Mouse (Mus musculus) kidney, postnatal 0 days (tissue): ENCODE results near the gene Ttyh2. TPM values are rescaled to one million over a fixed set of nuclear protein-coding genes. Genes with fewer than 3 reads are reported as not detected.

Experiments
- ATAC-seq: fragments of 200-750 bp; cut with Nextera tagmentation; replicated peaks from 2 replicates; pipeline ENCODE4 v1.8.0; 2017; ENCODE audit warnings: low read depth, moderate number of reproducible peaks, moderate TSS enrichment, moderate library complexity; ENCODE audit not compliant: low FRiP score
- DNase-seq: peaks from one replicate; pipeline ENCODE4 v3.0.0-alpha.2; 2016; ENCODE audit warnings: low spot score
- H3K27ac ChIP-seq: fragments of 300-500 bp; sonication (generic); 2 replicates; pipeline ENCODE4 v1.5.1; 2014; ENCODE audit warnings: mild to moderate bottlenecking
- H3K27me3 ChIP-seq: fragments of 300-500 bp; sonication (generic); 2 replicates; pipeline ENCODE4 v1.6.1; 2014; ENCODE audit warnings: low read length, mixed read lengths; ENCODE audit not compliant: insufficient read depth
- H3K36me3 ChIP-seq: fragments of 300-500 bp; sonication (generic); 2 replicates; pipeline ENCODE4 v1.6.1; 2014; ENCODE audit warnings: low read length, mixed read lengths; ENCODE audit not compliant: insufficient read depth
- H3K4me1 ChIP-seq: fragments of 300-500 bp; sonication (generic); replicated peaks from 2 replicates; pipeline ENCODE4 v1.6.1; 2014; ENCODE audit warnings: antibody characterized with exemption, low read length, mixed read lengths; ENCODE audit not compliant: insufficient read depth
- H3K4me2 ChIP-seq: fragments of 300-500 bp; sonication (generic); 2 replicates; pipeline ENCODE4 v1.6.1; 2014; ENCODE audit warnings: mild to moderate bottlenecking, low read length, moderate library complexity, mixed read lengths
- H3K4me3 ChIP-seq: fragments of 300-500 bp; sonication (generic); replicated peaks from 2 replicates; pipeline ENCODE4 v1.5.1; 2014; ENCODE audit warnings: low read depth, low read length
- H3K9ac ChIP-seq: fragments of 300-500 bp; sonication (generic); 2 replicates; pipeline ENCODE4 v1.6.1; 2014; ENCODE audit warnings: low read depth, low read length
- H3K9me3 ChIP-seq: fragments of 300-500 bp; sonication (generic); replicated peaks from 2 replicates; pipeline ENCODE4 v1.6.1; 2016; ENCODE audit warnings: low read length, inconsistent platforms, mixed read lengths
- CTCF ChIP-seq: IDR thresholded peaks from 2 replicates; pipeline ENCODE4 v1.5.1; 2016; ENCODE audit warnings: antibody characterized with exemption, low read depth, mild to moderate bottlenecking, moderate library complexity
- WGBS: fragments of 180-500 bp; shearing (Covaris S2); extraction: QIAGEN DNeasy Blood & Tissue Kit; methylation state at CpG from one replicate; pipeline ENCODE4 v1.1.7; 2014; 5-methylcytosine and 5-hydroxymethylcytosine counted together
- polyA plus RNA-seq: library from polyadenylated mRNA; unstranded; fragments of >200 nt; fragmentation: Nextera tagmentation; extraction: Ambion mirVana; gene quantifications from 2 replicates; pipeline ENCODE4 v1.2.1, GENCODE M21; 2015

Ttyh2 gene
- polyA plus RNA-seq, 1 experiment from 2014 or later: 22.6 TPM

- Histone ChIP-seq H3K9me3 (no peaks in the 10 kb centered on the region), H3K36me3 (no peaks in the 10 kb centered on the region), H3K27ac (no peak overlapping the region), H3K4me1 (no peaks in the 10 kb centered on the region), H3K4me2 (no peak overlapping the region), H3K9ac (no peak overlapping the region), H3K4me3 (no peak overlapping the region), H3K27me3 (0 out of 2 replicates have a peak, but pooled peaks cover 4% of the 10 kb centered on the region)
- no peak for ATAC-seq
- DNase-seq: no peak
- WGBS: 75% methylated on average over 7 of the region's 7 CpGs
- no peak for TF ChIP-seq CTCF
These were observed 19.8 kb upstream of the Ttyh2 start for GRCm38 (mm10) chr11:114655350-114656008.

GRCm38 (mm10) chr11:114656994-114657644 is 18.1 kb upstream of the Ttyh2 start:
- TF ChIP-seq CTCF: no peak
- H3K27me3 ChIP-seq: 0 out of 2 replicates have a peak, but pooled peaks cover 4% of the 10 kb centered on the region
- no peaks in the 10 kb centered on the region for H3K36me3 ChIP-seq
- no peaks in the 10 kb centered on the region for H3K9me3 ChIP-seq
- H3K27ac ChIP-seq: no peak overlapping the region
- H3K4me2 ChIP-seq: no peak overlapping the region
- no peak overlapping the region for H3K4me3 ChIP-seq
- no peaks in the 10 kb centered on the region for H3K4me1 ChIP-seq
- no peak for DNase-seq
- ATAC-seq: no peak
- 26% methylated on average over 26 of the region's 27 CpGs for WGBS
- no peak overlapping the region for H3K9ac ChIP-seq

GRCm38 (mm10) chr11:114657737-114658136 is 17.5 kb upstream of the Ttyh2 start:
- DNase-seq: no peak
- no peaks in the 10 kb centered on the region for H3K9me3 ChIP-seq
- 17% methylated on average over 7 of the region's 7 CpGs for WGBS
- H3K27ac ChIP-seq: no peak overlapping the region
- peak; percentile 67 for TF ChIP-seq CTCF
- H3K9ac ChIP-seq: no peak overlapping the region
- H3K4me3 ChIP-seq: no peak overlapping the region
- H3K36me3 ChIP-seq: no peaks in the 10 kb centered on the region
- H3K27me3 ChIP-seq: 0 out of 2 replicates have a peak, but pooled peaks cover 4% of the 10 kb centered on the region
- H3K4me1 ChIP-seq: no peaks in the 10 kb centered on the region
- ATAC-seq: no peak
- no peak overlapping the region for H3K4me2 ChIP-seq

- H3K9ac ChIP-seq: no peak overlapping the region
- no peaks in the 10 kb centered on the region for H3K36me3 ChIP-seq
- no peak overlapping the region for H3K27ac ChIP-seq
- H3K4me3 ChIP-seq: no peak overlapping the region
- ATAC-seq (no peak), DNase-seq (no peak)
- no peak overlapping the region for H3K4me2 ChIP-seq
- WGBS: 90% methylated on average over 14 of the region's 14 CpGs
- no peaks in the 10 kb centered on the region for H3K9me3 ChIP-seq
- no peaks in the 10 kb centered on the region for H3K4me1 ChIP-seq
- TF ChIP-seq CTCF: no peak
- no peaks in the 10 kb centered on the region for H3K27me3 ChIP-seq
These were observed 13.1 kb upstream of the Ttyh2 start for GRCm38 (mm10) chr11:114662161-114662560.

- Histone ChIP-seq H3K4me3 (no peak overlapping the region), H3K27me3 (no peaks in the 10 kb centered on the region), H3K9me3 (no peaks in the 10 kb centered on the region), H3K9ac (no peak overlapping the region), H3K4me1 (no peaks in the 10 kb centered on the region), H3K4me2 (no peak overlapping the region), H3K36me3 (no peaks in the 10 kb centered on the region), H3K27ac (no peak overlapping the region)
- 28% methylated on average over 6 of the region's 6 CpGs for WGBS
- DNase-seq (peak; percentile 62), ATAC-seq (no peak)
- peak; percentile 73 for TF ChIP-seq CTCF
These were observed 12.4 kb upstream of the Ttyh2 start for GRCm38 (mm10) chr11:114662746-114663362.

- no peaks in the 10 kb centered on the region for H3K36me3 ChIP-seq
- H3K4me3 ChIP-seq: no peak overlapping the region
- no peaks in the 10 kb centered on the region for H3K9me3 ChIP-seq
- ATAC-seq (no peak), DNase-seq (no peak)
- no peak overlapping the region for H3K27ac ChIP-seq
- no peak for TF ChIP-seq CTCF
- no peaks in the 10 kb centered on the region for H3K4me1 ChIP-seq
- 51% methylated on average over 7 of the region's 7 CpGs for WGBS
- no peak overlapping the region for H3K9ac ChIP-seq
- H3K27me3 ChIP-seq: no peaks in the 10 kb centered on the region
- H3K4me2 ChIP-seq: no peak overlapping the region
These were observed 11.1 kb upstream of the Ttyh2 start for GRCm38 (mm10) chr11:114664164-114664563.
